Mouse (Mus musculus) gastrocnemius, postnatal 36 days (tissue): Measurements from ENCODE around the gene Vcpkmt. TPM values are rescaled to one million over a fixed set of nuclear protein-coding genes. Genes with fewer than 3 reads are reported as not detected.
"Not testable (repeated sequence)": the region's sequence is repeated elsewhere in the genome, so short reads cannot be mapped to it uniquely, and the experiment has no call there.

Experiments used
- DNase-seq, 2 experiments: peaks; one replicate each; pipeline ENCODE4 v3.0.0; 2022
- intact Hi-C: fragments of 180-260 bp; cut with DNase I; formaldehyde crosslinking; loops from one replicate; pipeline ENCODE4 v1.15.1; 2025
- long read RNA-seq, 2 experiments: library from polyadenylated mRNA; stranded (forward); transcript quantifications; one replicate each; pipeline ENCODE4 v2.0.0; 2021
- total RNA-seq, 2 experiments: library from RNA; stranded (reverse); gene quantifications; 2 replicates each; pipeline ENCODE4 v1.2.3; 2021

Gene Vcpkmt
- total RNA-seq = 1 to 10 TPM; 3.1 to 3.8 TPM
- long read RNA-seq, experiment 1, partial matches to known transcripts = 1 of 3 reads
- long read RNA-seq, experiment 1, other reads (novel, unspliced or antisense) = 1 of 3 reads
- long read RNA-seq, experiment 2, partial matches to known transcripts = 2 of 5 reads
- long read RNA-seq, experiment 2, other reads (novel, unspliced or antisense) = 2 of 5 reads

- DNase-seq = peak; percentile 74 to 80
- intact Hi-C loops = no loop called here
Observed at GRCm38 (mm10) chr12:69582613-69583269, at the start of gene Vcpkmt. Gene Vcpkmt (minus strand): TSS chr12:69583028.

GRCm38 (mm10) chr12:69618590-69618989 is 35.8 kb upstream of the Vcpkmt start:
- intact Hi-C loops, DNase-seq: not testable (repeated sequence)

- no peak for DNase-seq
- intact Hi-C loops = no loop called here
Observed at GRCm38 (mm10) chr12:69604367-69604766, 21.5 kb upstream of the Vcpkmt start.

GRCm38 (mm10) chr12:69597446-69597845 is 14.6 kb upstream of the Vcpkmt start:
- no peak for DNase-seq
- intact Hi-C loops = no loop called here

- intact Hi-C loops = no loop called here
- DNase-seq = no peak
Observed at GRCm38 (mm10) chr12:69593130-69593529, 10.3 kb upstream of the Vcpkmt start.

GRCm38 (mm10) chr12:69583270-69583629 is 422 bp upstream of the Vcpkmt start:
- intact Hi-C loops = no loop called here
- DNase-seq = no peak

GRCm38 (mm10) chr12:69582216-69582612 is 614 bp downstream of the Vcpkmt start:
- no peak for DNase-seq
- intact Hi-C loops = no loop called here

GRCm38 (mm10) chr12:69579623-69580022 is 3.2 kb downstream of the Vcpkmt start:
- no peak for DNase-seq
- intact Hi-C loops = no loop called here

GRCm38 (mm10) chr12:69576120-69576627 is 6.7 kb downstream of the Vcpkmt start:
- intact Hi-C loops = no loop called here
- no peak for DNase-seq

- peak in 1 of 2 experiments; percentile 67 for DNase-seq
- intact Hi-C loops = loop anchor here (2.0 kb wide), 1 partner anchor 201 kb away; the partner anchor contains the start of genes Arf6 and Gm9887
Observed at GRCm38 (mm10) chr12:69573916-69574881, 8.6 kb downstream of the Vcpkmt start.

- intact Hi-C loops = no loop called here
- DNase-seq = no peak
Observed at GRCm38 (mm10) chr12:69573271-69573670, 9.6 kb downstream of the Vcpkmt start.

GRCm38 (mm10) chr12:69569926-69570325 is 12.9 kb downstream of the Vcpkmt start:
- intact Hi-C loops = no loop called here
- DNase-seq = no peak

- intact Hi-C loops = no loop called here
Observed at GRCm38 (mm10) chr12:69568266-69568665, 14.6 kb downstream of the Vcpkmt start.

GRCm38 (mm10) chr12:69561006-69561405 is 21.8 kb downstream of the Vcpkmt start:
- intact Hi-C loops = loop anchor here (2.0 kb wide), 1 partner anchor 18 kb away; no protein-coding TSS in a partner anchor
- DNase-seq = not testable (repeated sequence)

More at GRCm38 (mm10) chr12:69568266-69568665, 14.6 kb downstream of the Vcpkmt start:
- DNase-seq = no peak

GRCm38 (mm10) chr12:69556221-69556861 is 26.5 kb downstream of the Vcpkmt start:
- intact Hi-C loops = no loop called here
- DNase-seq = no peak

- DNase-seq = no peak
- intact Hi-C loops = no loop called here
Observed at GRCm38 (mm10) chr12:69545456-69546178, 37.2 kb downstream of the Vcpkmt start.

- intact Hi-C loops = no loop called here
Observed at GRCm38 (mm10) chr12:69544994-69545393, 37.8 kb downstream of the Vcpkmt start.

GRCm38 (mm10) chr12:69544562-69544961 is 38.3 kb downstream of the Vcpkmt start:
- no peak for DNase-seq
- intact Hi-C loops = no loop called here

More at GRCm38 (mm10) chr12:69544994-69545393, 37.8 kb downstream of the Vcpkmt start:
- DNase-seq = no peak

GRCm38 (mm10) chr12:69542376-69542775 is 40.5 kb downstream of the Vcpkmt start:
- DNase-seq = no peak
- intact Hi-C loops = loop anchor here (2.0 kb wide), 1 partner anchor 18 kb away; no protein-coding TSS in a partner anchor
